Mouse (Mus musculus) CD4-positive, CD25-positive, alpha-beta regulatory T cell, adult 2 months (primary cell): ENCODE results near the gene Tbc1d8.

ENCODE experiments used
- DNase-seq: peaks from one replicate; pipeline ENCODE4 v3.0.0-alpha.2; 2012; ENCODE audit warnings: low read depth, low spot score

Gene Tbc1d8

DNA sequence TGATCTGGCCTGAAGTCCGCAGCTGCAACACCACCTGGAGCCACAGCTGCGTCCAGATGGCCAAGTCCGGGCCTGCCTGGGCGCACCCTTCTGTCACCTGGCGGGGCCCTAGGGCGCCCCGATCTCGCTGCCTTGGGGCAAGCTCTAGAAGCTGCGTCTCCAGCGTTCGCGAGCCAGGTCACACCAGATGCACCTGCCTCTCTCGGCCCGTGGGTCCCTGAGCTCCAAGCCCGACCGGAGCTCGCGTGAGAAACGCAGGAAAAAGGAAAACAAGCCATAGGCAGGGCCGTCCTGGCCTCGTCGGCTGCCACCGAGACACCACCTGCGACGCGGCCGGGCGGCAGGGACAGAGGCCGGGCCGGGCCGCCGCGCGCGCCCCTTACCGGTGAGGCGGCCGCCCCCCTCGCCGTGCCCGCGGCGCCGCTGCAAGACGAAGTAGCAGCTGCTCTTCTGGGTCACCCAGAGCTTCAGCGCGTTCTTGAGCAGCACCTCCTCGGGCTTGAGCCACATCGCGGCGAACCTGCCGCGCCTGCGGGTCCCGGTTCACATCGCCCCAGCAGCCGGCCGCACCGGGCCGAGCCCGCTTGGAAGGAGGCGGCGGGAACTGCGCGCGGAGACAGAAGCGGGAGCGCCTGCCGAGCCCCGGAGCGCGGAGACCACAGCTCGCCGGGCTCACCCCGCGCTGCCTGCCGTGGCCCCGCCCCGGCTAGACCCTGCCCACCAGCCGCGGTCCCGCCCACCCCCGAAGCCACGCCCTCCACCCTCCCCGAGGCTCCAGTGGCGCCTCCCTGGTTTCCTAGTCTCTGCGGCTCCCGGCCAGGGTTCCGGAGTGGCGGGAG lies at the start of gene Tbc1d8:
TSS of gene Tbc1d8 (minus strand) at position 699 of the 839 bp plus-strand sequence.
- peak; percentile 86 for DNase-seq

DNA sequence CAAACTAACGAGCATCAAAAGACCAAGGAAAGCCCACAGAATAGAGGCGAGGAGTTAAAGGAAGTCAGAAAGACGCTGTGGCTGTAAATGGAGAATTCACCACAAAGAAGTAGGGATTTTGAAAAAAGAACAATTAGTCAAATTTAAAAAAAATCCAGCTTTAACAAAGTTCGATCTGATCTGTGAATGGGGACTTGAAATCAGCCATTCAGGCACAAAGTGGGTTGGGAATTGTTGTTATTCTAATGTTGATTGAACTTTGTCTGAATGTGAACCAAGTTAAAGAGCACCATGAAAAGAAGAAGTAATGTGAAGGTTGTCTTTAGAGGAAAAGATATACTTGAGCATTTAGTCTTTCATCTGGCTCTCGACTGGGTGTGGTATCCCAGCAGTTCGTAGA lies 49.8 kb upstream of the Tbc1d8 start:
- DNase-seq, result no peak

DNA sequence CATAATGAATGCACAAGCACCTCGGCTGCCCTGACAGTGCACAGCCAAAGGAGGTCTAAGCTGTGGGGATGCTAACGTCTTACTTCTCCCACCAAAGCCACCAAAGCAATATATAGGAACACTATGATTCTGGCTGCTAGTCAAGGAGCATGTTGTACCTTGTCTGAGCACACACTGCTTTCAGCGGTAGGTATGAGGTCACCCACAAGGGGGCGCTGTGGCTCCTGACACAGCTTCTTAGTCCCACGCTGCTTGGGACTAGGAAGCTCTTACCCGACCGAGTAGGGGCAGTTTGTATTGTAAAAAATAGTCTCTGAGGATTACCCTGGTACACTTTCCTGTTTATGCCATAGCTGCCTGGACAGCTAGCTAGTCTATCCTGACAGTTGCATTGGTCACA lies 48.9 kb upstream of the Tbc1d8 start:
- DNase-seq, result peak; percentile 91

DNA sequence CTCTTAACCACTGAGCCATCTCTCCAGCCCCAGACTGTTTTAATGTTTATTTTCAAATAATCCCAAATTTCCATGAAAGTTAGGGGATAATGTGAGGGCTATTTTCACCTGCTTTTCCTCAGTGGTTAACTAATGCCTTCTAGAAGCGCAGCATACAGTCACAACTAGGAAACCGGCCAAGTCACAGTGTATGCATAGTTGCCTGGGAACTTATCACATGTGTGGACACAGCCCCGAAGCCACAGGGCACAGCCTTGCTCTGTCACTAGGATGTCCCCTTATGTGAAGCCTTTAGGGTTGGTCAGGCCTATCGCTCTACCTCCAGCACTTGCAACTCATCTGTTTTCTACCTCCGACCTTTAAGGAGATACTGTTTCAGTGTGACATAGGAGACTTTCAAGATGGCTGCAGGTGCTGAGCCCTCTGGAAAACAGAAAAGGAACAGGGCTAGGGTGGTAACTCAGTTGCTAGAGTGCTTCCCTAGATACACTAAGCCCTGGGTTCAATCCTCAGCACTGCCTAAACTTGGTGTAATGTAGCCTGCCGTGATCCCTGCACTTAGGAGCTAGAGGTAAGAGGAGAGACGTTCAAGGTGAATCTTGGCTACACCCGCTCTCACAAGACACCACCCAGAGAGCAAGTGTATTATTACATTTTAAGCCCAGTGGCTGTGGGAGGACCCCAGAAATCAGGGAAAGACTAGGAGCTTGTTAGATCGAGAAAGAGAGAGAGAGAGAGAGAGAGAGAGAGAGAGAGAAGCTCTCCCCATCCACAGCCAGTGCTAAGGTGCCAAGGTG lies 48.0 kb upstream of the Tbc1d8 start:
- no peak for DNase-seq

DNA sequence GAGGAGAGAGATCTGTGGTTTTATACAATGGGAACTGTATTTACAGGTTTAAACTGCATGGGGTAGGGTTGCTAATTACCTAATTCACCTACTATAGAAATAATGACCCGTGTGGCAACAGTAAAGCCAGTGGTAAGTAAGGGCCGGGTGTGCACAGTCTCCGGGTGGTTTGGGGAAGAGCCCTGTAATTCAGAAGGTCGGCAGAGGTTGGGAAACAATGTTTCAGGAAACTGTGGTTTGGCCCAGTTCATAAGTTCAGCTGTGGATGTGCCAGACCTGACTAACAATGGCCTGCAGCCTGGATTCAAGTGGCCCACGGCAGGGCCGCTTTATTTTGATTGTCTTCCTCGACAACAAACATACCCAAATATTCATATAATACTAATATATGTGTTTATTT lies 47.2 kb upstream of the Tbc1d8 start:
- no peak for DNase-seq

DNA sequence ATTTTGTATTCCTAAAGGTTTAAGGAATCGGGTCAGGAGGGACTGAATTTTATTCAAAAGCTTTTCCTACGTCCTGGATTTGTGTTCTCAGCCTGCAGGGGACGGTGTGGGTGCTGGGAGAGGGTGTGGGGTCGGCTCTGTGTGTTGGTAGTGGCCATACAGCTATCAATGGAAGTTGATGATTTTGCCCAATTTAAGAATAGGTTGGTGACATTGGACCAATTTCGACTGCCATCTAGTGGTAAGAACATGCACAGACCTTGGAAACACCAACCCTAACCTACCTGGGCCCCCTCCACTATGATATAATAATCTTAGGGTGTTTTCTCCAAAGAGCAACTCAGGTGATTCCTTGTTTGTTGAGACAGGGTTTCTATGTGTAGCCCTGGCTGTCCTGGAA lies 44.0 kb upstream of the Tbc1d8 start:
- DNase-seq, result peak; percentile 72

DNA sequence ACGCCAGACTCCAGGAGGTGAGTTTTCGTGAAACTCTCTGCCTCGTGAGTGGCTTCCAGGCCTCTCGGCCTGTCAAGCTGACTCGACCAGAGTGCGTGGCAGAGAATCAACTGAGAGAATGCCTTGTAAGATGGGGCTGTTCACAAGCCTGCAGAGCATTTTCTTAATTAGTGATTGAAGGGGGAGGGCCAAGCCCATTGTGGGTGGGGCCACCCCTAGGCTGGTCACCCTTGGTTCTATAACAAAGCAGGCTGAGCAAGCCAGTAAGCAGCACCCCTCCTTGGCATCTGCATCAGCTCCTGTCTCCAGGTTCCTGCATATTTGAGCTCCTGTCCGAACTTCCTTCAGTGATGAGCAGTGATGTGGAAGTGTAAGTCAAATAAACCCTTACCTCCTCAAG lies 42.8 kb upstream of the Tbc1d8 start:
- no peak for DNase-seq

DNA sequence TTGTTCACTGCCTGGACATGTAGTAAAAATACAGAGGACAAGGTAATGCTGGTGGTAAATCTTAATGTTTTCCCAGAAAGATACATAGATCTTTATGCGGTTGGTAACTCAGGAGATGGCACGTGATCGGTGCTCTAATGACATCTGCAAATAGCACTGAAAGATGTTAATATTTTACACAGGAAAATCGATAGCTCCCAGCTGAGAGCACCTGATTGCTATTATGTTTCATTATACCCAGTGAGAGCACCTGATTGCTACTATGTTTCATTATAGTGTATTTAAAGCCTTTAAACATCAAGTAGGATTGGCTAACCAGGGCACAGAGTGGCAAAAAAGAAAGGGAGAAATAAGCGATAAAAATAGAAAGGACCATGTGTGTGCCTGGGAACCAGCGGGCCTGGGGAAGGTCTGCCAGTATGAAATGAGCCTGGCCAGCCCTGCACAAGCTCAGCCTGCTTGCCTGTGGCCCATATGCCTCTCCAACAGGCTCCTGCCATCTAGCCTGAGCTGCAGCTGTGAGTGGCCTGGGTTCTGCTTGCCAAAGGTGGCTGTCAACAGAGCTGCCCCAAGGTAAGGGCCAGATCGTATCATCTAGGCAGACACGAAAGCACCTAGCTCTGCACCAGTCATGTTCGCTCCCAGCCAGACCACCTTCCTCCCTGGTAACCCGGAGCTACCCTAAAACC lies 36.9 kb upstream of the Tbc1d8 start:
- no peak for DNase-seq

DNA sequence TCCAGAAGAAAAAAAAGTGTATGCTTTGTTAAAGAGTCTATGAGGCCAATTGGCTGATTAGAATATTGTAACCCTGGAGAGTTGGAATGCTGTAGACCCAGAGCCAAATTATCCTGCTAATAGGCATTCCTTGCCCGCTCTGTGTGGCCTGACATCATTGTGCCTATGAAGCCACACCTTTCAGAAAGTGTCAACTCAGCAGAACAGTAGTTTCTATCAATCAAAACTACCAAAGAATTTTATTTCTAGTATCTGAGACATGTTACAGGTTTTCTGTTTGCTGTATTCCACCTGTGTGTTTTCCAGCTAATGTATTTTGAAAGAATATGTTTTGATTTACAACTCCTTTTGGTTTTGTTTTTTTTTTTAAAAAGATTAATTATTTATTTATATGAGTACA lies 33.6 kb upstream of the Tbc1d8 start:
- no peak for DNase-seq

DNA sequence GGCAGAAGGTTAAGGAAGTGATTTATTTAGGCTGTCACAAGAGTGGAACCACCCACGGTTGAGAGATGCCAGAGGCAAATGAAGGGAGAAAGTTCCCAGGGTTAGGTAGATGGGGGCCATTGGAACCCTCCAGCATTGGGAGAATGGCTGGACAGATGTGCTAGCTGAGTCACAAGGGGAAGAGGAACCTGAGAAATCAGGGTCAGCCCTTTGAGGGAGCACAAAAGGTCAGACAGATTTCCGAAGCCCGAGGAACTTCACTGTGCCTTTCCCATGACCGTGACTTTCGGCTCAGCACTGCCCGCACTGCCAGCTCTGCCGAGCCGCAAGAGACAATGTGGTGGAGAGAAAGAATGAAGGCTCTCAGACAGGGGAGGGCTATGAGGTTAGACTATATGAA lies 33.2 kb upstream of the Tbc1d8 start:
- DNase-seq, result no peak

DNA sequence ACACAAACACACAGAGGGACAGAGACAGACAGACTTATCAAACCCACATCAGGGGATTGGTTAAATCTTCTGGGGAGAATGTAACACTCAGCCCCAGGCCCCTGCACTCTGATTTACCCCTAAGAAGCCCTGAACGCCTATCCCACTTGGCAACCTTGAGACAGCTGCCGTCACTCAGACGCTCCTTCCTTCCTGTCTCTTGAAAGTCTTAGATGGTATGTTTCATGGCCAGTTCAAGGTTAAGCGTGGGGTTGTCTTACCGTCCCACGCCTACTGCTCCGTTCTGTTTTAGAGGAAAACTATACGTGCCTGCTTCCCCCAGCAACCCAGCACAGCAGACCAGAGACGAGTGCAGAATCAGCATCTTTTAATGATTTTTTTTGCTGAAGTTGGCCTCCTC lies 27.0 kb upstream of the Tbc1d8 start:
- DNase-seq, result no peak

DNA sequence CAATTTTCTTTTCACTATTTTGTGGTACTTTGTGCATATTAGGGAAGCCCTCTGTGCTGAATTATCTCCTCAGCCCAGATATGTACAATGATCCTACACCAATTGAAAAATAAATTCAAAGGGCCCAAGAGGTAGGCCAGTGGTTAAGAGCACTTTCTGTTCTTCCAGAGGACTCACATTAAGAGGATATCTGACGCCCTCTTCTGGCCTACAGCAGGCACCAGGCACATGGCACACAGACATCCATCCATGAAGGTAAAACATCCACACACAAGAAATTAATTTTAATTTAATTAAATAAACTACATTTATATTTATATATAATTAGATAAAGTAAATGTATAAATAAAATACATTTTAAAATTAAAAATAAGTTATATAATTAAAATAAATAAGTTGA lies 25.7 kb upstream of the Tbc1d8 start:
- DNase-seq, result peak; percentile 47

DNA sequence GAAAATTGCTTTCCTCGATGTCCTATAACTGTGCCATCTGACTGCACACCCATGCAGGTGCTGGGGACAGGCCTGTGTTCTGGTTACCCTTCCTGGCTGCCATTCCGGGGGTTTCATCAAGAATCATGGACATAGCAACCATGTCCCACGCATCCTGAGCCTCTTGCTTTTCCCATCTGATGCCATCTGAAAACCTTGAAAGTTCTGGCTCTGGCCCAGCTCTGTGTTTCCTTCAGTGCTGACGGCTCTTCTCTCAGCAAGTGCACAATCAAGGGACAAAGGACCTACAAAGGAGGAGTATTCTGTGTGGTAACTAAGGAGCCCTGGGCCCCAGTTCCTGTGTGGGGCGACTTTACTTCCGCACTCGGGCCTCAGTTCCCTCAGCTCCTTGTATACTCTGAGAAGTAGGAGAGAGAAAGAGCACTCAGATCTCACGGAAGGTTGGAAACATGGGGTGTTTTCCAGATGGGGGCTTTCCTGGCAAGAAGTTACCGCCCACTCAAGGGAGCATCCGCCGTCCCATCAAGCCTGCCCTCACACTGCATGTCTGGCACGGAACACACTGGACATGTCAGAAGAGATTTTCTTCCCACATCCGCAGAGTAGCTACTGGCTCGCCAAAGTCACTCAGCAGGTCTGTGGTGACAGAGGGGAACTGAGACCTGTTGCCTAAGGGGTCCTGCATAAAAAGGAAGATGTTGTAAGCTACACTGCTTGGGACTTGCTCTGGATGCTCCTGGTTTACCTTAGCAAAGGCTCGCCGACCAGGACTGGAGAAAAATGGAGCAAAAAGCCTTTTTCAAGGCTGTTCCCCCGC lies 24.5 kb upstream of the Tbc1d8 start:
- peak; percentile 20 for DNase-seq

DNA sequence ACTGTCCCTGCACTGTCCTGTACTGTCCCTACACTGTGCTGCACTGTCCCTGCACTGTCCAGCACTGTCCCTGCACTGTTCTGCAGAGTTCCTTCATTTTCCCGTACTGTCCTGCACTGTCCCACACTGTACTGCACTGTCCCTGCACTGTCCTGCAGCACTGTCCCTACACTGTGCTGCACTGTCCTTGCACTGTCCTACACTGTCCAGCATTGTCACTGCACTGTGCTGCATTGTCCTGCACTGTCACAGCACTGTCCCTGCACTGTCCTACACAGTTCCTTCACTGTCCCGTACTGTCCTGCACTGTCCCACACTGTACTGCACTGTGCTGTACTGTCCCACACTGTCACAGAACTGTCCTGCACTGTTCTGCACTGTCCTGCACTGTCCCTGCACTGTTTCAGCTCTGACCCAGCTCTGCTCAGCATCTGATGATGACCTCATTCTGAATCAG lies 21.0 kb upstream of the Tbc1d8 start:
- DNase-seq, result no peak

DNA sequence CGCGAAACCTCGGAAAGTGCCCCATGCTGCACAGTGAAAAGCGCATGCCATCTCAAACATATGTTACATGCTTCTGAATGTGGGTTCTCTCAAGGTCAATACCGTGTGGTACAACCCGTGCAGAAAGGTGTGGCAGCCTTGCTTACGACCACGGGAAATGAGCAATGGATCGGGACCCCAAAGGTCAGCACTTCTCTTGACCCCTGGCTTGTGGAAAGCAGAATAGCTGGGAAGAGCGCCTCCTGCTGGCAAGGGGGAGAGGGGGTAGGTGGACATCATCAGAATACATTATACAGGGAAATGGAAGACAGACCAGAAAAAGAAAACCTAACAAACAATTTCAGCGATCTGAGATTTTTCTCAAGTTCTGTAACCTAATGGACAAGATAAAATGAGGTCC lies 19.2 kb upstream of the Tbc1d8 start:
- no peak for DNase-seq

DNA sequence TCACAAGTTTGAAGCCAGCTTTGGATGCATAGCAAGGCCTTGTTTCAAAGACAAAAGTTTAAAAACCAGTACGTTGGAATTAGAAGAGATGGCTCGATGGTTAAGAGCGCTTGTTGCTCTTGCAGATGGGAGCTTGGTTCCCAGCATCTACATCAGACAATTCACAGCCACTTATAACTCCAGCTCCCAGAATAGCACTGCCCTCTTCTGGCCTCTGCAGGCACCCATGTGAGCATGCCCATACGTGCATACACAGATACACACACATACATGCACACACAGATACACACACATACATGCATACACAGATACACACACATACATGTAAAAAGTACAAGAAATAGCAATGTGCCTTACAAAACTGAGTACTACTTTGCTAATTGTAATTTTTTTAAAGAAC lies 18.4 kb upstream of the Tbc1d8 start:
- no peak for DNase-seq

DNA sequence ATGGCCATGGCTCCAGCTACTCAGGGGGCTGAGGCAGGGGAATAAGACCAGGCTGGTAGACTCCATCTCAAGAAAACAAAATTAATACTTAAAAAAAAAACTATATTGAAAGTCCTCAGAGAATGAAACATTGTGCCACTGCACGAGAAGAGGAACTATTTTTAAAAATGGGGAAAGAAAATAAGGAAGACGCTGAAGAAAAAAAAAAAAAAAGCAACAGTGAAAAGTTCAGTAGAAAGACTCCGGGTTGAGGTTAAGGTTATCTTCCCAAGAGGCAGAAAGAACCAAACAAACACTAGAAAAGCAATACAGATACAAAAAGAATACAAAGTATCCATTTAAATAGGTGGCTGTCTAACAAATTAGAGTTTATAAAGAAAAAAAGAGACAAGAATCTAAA lies 15.1 kb upstream of the Tbc1d8 start:
- DNase-seq, result no peak

DNA sequence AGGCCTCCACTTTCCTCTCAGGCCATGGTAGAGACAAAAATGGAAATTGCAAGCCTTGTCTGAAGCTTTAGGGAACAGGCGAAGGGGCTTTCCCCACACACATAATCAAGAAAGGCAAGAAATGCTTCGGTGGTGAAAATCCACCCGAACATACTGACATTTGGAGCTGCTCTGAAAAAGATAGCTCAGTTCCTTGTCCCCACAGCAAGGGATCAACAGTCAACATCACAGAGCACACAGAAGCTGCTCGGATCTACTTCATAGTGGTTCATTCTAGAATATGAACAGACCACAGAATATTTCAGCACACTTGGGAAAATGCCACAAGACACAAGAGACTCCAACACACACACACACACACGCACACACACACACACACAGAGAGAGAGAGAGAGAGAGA lies 14.6 kb upstream of the Tbc1d8 start:
- no peak for DNase-seq

DNA sequence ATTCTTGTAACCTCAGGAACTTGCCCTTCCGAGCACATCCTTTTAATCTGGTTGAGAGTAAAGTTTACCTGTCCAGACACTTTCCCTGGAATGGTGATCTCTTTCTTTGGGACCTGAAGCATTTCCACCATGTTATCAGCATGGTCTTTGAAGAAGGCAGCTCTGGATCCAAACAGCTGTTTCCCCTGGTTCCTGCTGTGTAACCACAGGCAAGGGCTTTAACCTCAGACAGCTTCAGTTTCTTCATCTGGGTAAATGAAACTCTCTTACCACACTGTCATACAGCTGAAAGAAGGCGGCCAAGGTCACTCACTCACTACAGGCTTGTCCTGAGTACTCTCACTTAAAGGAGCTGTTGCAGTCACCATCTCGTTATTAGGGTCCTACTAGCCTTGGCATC lies 8.8 kb upstream of the Tbc1d8 start:
- DNase-seq, result no peak

DNA sequence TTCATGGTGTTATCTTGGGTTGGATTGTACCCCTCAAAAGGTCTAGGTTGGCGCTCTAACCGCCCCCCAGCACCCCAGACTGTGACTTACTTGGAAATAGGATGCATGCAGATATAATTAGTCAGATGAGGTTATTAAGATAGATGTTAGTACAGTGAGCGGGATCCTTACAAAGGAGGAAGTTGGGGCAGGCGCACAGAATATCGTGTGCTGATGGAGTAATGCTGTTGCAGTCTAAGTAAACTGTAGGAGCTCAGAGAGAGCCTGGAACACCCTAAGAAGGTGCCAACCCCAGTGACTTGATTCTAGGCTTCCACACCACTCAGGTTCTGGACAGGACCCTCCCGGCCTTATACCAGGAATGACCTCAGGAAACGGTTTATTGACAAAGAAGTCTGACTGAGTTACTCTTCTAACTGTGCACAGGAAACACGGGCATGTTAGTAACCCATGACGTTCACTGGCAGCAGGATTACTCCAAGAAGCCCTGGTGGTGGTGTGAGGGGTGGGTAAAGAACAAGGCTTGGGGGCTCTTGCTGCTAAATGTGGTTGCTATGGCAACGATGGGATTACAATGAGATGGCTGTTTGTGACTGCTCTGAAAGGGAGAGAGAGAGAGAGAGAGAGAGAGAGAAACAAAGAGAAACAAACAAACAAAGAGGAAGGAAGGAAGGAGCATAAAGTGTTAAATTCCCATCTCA lies 3.7 kb upstream of the Tbc1d8 start:
- DNase-seq, result no peak

DNA sequence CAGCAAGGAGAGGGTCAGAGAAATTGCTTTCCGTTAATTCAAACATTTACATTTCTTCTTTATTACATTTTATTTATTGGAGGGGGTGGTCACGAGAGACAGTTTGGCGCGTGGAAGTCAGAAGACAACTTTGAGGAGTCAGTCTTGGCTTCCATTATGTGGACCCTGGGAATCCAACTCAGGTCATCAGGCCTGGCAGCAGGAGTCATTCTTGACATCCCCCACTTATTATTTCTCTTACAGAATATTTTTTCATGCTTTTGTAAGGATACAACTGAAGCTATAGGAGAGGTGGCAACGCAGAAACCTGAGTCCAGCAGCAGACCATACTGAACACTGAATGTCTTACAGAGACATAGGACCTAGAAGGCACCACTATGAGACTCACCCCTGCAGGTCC lies 699 bp upstream of the Tbc1d8 start:
- DNase-seq, result no peak
